Mouse (Mus musculus): ENCODE data around the gene Cfap61.

- TF ChIP-seq POLR2A (IDR thresholded peaks at IDR 0.05; ENCODE audit: insufficient read depth, low read depth, low read length) (no peak), CTCF (IDR thresholded peaks at IDR 0.05) (no peak)
Observed at GRCm38 (mm10) chr2:146217227-146217980, 282.8 kb downstream of the Cfap61 start.

Data from heart, adult 2 months (tissue).